Mouse (Mus musculus) midbrain, embryonic 11.5 days (tissue): ENCODE data around the gene Hoxd8. TPM values are rescaled to one million over a fixed set of nuclear protein-coding genes. Genes with fewer than 3 reads are reported as not detected.

Source experiments
- ATAC-seq: fragments of 200-750 bp; cut with Nextera tagmentation; 2 replicates; pipeline ENCODE4 v1.8.0; 2017; ENCODE audit warnings: moderate TSS enrichment, moderate library complexity; ENCODE audit not compliant: low FRiP score
- DNase-seq: peaks from one replicate; pipeline ENCODE4 v3.0.0; 2015; ENCODE audit warnings: low spot score; ENCODE audit errors: missing footprints
- H3K27ac ChIP-seq: fragments of 300-500 bp; sonication (generic); 2 replicates; pipeline ENCODE4 v1.5.1; 2014; ENCODE audit warnings: low read depth, low read length
- H3K27me3 ChIP-seq: fragments of 300-500 bp; sonication (generic); 2 replicates; pipeline ENCODE4 v1.6.1; 2014; ENCODE audit warnings: mild to moderate bottlenecking, low read length, moderate library complexity, mixed read lengths; ENCODE audit not compliant: control insufficient read depth, insufficient read depth
- H3K36me3 ChIP-seq: fragments of 300-500 bp; sonication (generic); 2 replicates; pipeline ENCODE4 v1.6.1; 2014; ENCODE audit warnings: mild to moderate bottlenecking, low read length, moderate library complexity, mixed read lengths; ENCODE audit not compliant: control insufficient read depth, insufficient read depth
- H3K4me1 ChIP-seq: fragments of 300-500 bp; sonication (generic); 2 replicates; pipeline ENCODE4 v1.6.1; 2014; ENCODE audit warnings: low read length; ENCODE audit not compliant: control insufficient read depth, insufficient read depth
- H3K4me2 ChIP-seq: fragments of 300-500 bp; sonication (generic); 2 replicates; pipeline ENCODE4 v1.6.1; 2014; ENCODE audit warnings: mild to moderate bottlenecking, moderate library complexity
- H3K4me3 ChIP-seq: fragments of 300-500 bp; sonication (generic); 2 replicates; pipeline ENCODE4 v1.5.1; 2014; ENCODE audit warnings: low read depth, low read length
- H3K9ac ChIP-seq: fragments of 300-500 bp; sonication (generic); 2 replicates; pipeline ENCODE4 v1.6.1; 2014; ENCODE audit warnings: low read length
- H3K9me3 ChIP-seq: fragments of 300-500 bp; sonication (generic); 2 replicates; pipeline ENCODE4 v1.6.1; 2016; ENCODE audit warnings: low read length; ENCODE audit not compliant: control insufficient read depth
- WGBS: fragments of 180-500 bp; shearing (Covaris S2); extraction: QIAGEN DNeasy Blood & Tissue Kit; methylation state at CpG from one replicate; pipeline ENCODE4 v1.1.7; 2014; 5-methylcytosine and 5-hydroxymethylcytosine counted together
- polyA plus RNA-seq: library from polyadenylated mRNA; unstranded; fragments of >200 nt; fragmentation: Nextera tagmentation; extraction: Ambion mirVana; gene quantifications from 2 replicates; pipeline ENCODE4 v1.2.1, GENCODE M21; 2014

Hoxd8 gene
- polyA plus RNA-seq, 1 experiment from 2014 or later, result 0.11 TPM

- Histone ChIP-seq H3K4me2 (no peak overlapping the region), H3K4me3 (no peak overlapping the region), H3K36me3 (no peaks in the 10 kb centered on the region), H3K9me3 (no peaks in the 10 kb centered on the region), H3K27me3 (peaks cover 99% of the 10 kb centered on the region), H3K9ac (no peak overlapping the region), H3K4me1 (peaks cover 2% of the 10 kb centered on the region; the same call in 1 of the 2 replicates), H3K27ac (no peak overlapping the region)
- ATAC-seq (no peak), DNase-seq (peak; percentile 94)
- 1% methylated on average over 14 of the region's 14 CpGs for WGBS
These were observed 35.5 kb downstream of the Hoxd8 start for GRCm38 (mm10) chr2:74739869-74740268.

- H3K27me3 ChIP-seq, result peaks cover 99% of the 10 kb centered on the region
- no peak overlapping the region for H3K4me2 ChIP-seq
- DNase-seq (peak; percentile 98), ATAC-seq (no peak)
- H3K4me1 ChIP-seq, result peaks cover 2% of the 10 kb centered on the region; the same call in 1 of the 2 replicates
- no peak overlapping the region for H3K4me3 ChIP-seq
- WGBS, result under 1% methylated on average over 43 of the region's 43 CpGs
- H3K36me3 ChIP-seq, result no peaks in the 10 kb centered on the region
- no peak overlapping the region for H3K27ac ChIP-seq
- H3K9me3 ChIP-seq, result no peaks in the 10 kb centered on the region
- H3K9ac ChIP-seq, result no peak overlapping the region
These were observed 36.1 kb downstream of the Hoxd8 start for GRCm38 (mm10) chr2:74740311-74741091.

GRCm38 (mm10) chr2:74741252-74741978 lies 37.0 kb downstream of the Hoxd8 start:
- Histone ChIP-seq H3K4me3 (no peak overlapping the region), H3K36me3 (no peaks in the 10 kb centered on the region), H3K27me3 (peaks cover 99% of the 10 kb centered on the region), H3K27ac (no peak overlapping the region), H3K9me3 (no peaks in the 10 kb centered on the region), H3K9ac (no peak overlapping the region), H3K4me1 (no peaks in the 10 kb centered on the region; the same call in 1 of the 2 replicates), H3K4me2 (no peak overlapping the region)
- peak; percentile 91 for DNase-seq
- ATAC-seq, result no peak
- 28% methylated on average over 2 of the region's 3 CpGs for WGBS

GRCm38 (mm10) chr2:74741979-74742277 lies 37.5 kb downstream of the Hoxd8 start:
- Histone ChIP-seq H3K9ac (no peak overlapping the region), H3K4me3 (no peak overlapping the region), H3K9me3 (no peaks in the 10 kb centered on the region), H3K27ac (no peak overlapping the region), H3K36me3 (no peaks in the 10 kb centered on the region), H3K4me2 (no peak overlapping the region), H3K4me1 (no peaks in the 10 kb centered on the region; the same call in 1 of the 2 replicates), H3K27me3 (peaks cover 99% of the 10 kb centered on the region)
- ATAC-seq, result no peak
- peak; percentile 90 for DNase-seq

- no peak overlapping the region for H3K9ac ChIP-seq
- no peak overlapping the region for H3K4me3 ChIP-seq
- peaks cover 6% of the 10 kb centered on the region for H3K4me1 ChIP-seq
- peaks cover 97% of the 10 kb centered on the region for H3K27me3 ChIP-seq
- ATAC-seq, result no peak
- WGBS, result 1% methylated on average over 6 of the region's 6 CpGs
- no peak overlapping the region for H3K4me2 ChIP-seq
- no peak overlapping the region for H3K27ac ChIP-seq
- H3K9me3 ChIP-seq, result no peaks in the 10 kb centered on the region
- no peaks in the 10 kb centered on the region for H3K36me3 ChIP-seq
- DNase-seq, result peak; percentile 92
These were observed 41.3 kb downstream of the Hoxd8 start for GRCm38 (mm10) chr2:74745540-74746297.

- H3K4me2 ChIP-seq, result no peak overlapping the region
- H3K4me3 ChIP-seq, result no peak overlapping the region
- 0 out of 2 replicates have a peak, but pooled peaks have one; percentile 20 for ATAC-seq
- H3K9ac ChIP-seq, result no peak overlapping the region
- H3K36me3 ChIP-seq, result no peaks in the 10 kb centered on the region
- H3K27me3 ChIP-seq, result peaks cover 97% of the 10 kb centered on the region
- WGBS, result under 1% methylated on average over 58 of the region's 58 CpGs
- no peaks in the 10 kb centered on the region for H3K9me3 ChIP-seq
- no peak overlapping the region for H3K27ac ChIP-seq
- peaks cover 6% of the 10 kb centered on the region for H3K4me1 ChIP-seq
- peak; percentile 95 for DNase-seq
These were observed 42.0 kb downstream of the Hoxd8 start for GRCm38 (mm10) chr2:74746298-74746921.

- Histone ChIP-seq H3K4me3 (no peak overlapping the region), H3K27ac (no peak overlapping the region), H3K4me1 (peaks cover 6% of the 10 kb centered on the region), H3K4me2 (no peak overlapping the region), H3K36me3 (no peaks in the 10 kb centered on the region), H3K9me3 (no peaks in the 10 kb centered on the region), H3K27me3 (peaks cover 97% of the 10 kb centered on the region), H3K9ac (no peak overlapping the region)
- no peak for ATAC-seq
- WGBS, result under 1% methylated on average over 24 of the region's 24 CpGs
- DNase-seq, result peak; percentile 93
These were observed 42.6 kb downstream of the Hoxd8 start for GRCm38 (mm10) chr2:74747006-74747405.

GRCm38 (mm10) chr2:74747661-74748141 lies 43.3 kb downstream of the Hoxd8 start:
- peaks cover 97% of the 10 kb centered on the region for H3K27me3 ChIP-seq
- H3K4me3 ChIP-seq, result no peak overlapping the region
- H3K27ac ChIP-seq, result no peak overlapping the region
- ATAC-seq (no peak), DNase-seq (peak; percentile 94)
- WGBS, result 3% methylated on average over 11 of the region's 11 CpGs
- H3K9ac ChIP-seq, result no peak overlapping the region
- H3K4me2 ChIP-seq, result no peak overlapping the region
- H3K9me3 ChIP-seq, result no peaks in the 10 kb centered on the region
- H3K4me1 ChIP-seq, result peaks cover 9% of the 10 kb centered on the region
- H3K36me3 ChIP-seq, result no peaks in the 10 kb centered on the region
